Mouse (Mus musculus): ENCODE measurements at regions not wholly inside any gene's neighbourhood (a gene's known extent, or its start where the extent isn't known, plus 50 kb on each side); places are given as distances from the start of the nearest gene placed in this dataset.
"Not testable (repeated sequence)": the region's sequence is repeated elsewhere in the genome, so short reads cannot be mapped to it uniquely, and the experiment has no call there.

DNA sequence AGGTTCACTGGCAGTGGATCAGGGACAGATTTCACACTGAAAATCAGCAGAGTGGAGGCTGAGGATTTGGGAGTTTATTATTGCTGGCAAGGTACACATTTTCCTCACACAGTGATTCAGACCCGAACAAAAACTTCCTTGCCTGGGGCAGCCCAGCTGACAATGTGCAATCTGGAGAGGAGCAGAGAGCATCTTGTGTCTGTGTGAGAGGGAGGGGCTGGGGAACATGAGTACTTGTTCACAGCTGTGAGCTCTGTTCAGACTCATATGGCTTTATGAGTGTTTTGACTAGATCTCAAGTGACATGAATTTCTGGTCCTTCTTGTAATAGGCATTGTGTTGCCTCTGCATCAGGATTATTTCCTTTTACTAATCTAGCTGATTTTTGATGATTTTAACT is 74.8 kb upstream of the Tacstd2 start:
- Histone ChIP-seq H3K4me3 (no peak overlapping the region), H3K36me3 (replicated peaks) (no peaks in the 10 kb centered on the region), H3K27me3 (replicated peaks; ENCODE audit: low read depth, poor library complexity, severe bottlenecking) (no peaks in the 10 kb centered on the region), H3K27ac (replicated peaks) (no peak overlapping the region), H3K9me3 (no peaks in the 10 kb centered on the region), H3K4me1 (no peaks in the 10 kb centered on the region)
- WGBS: 49% methylated on average over 1 of the region's 1 CpGs
- DNase-seq (ENCODE audit: low spot score): no peak

- H3K27me3 ChIP-seq (replicated peaks; ENCODE audit: low read depth, poor library complexity, severe bottlenecking); H3K36me3 ChIP-seq (replicated peaks); H3K9me3 ChIP-seq; H3K4me3 ChIP-seq; H3K4me1 ChIP-seq; H3K27ac ChIP-seq (replicated peaks); DNase-seq (ENCODE audit: low spot score): not testable (repeated sequence)
- 58% methylated on average over 1 of the region's 1 CpGs for WGBS
Observed at GRCm38 (mm10) chr6:67609461-67609860, 73.9 kb upstream of the Tacstd2 start.

Measured in embryonic facial prominence, embryonic 10.5 days (tissue).